Mouse (Mus musculus) adrenal gland, postnatal 36 days (tissue): Measurements from ENCODE around the gene R3hdm1. TPM values are rescaled to one million over a fixed set of nuclear protein-coding genes. Genes with fewer than 3 reads are reported as not detected.

ENCODE experiments used
- microRNA-seq: library from miRNA; unstranded; fragments of <30 nt; microRNA quantifications from one replicate; pipeline ENCODE4 v1.2.0, GENCODE M21; 2021
- total RNA-seq, 2 experiments: library from RNA; stranded (reverse); gene quantifications; 2 replicates each; pipeline ENCODE4 v1.2.3; 2021

Gene R3hdm1
- total RNA-seq, 2 experiments from 2014 or later: 72.0 to 75.2 TPM

Small RNA genes lying within 50 kb of the gene (microRNA-seq; reads per million reads assigned to microRNA genes)
- gene Mir128-1: 78.4 reads per million, percentile 49 among the genes with 10 or more reads in this experiment

Other genes with a start within 250 kb of the R3hdm1 start
- under 1 TPM; 0.13 to 0.33 TPM for gene Map3k19, start 248.3 kb upstream of the R3hdm1 start, total RNA-seq
- gene Rab3gap1, start 234.5 kb upstream of the R3hdm1 start, total RNA-seq: 10 to 100 TPM; 49.7 to 50.2 TPM
- gene Zranb3, start 254 bp upstream of the R3hdm1 start, total RNA-seq: 1 to 10 TPM; 4.3 to 4.6 TPM
- 10 to 100 TPM; 68.9 to 86.1 TPM for gene Ubxn4, start 140.7 kb downstream of the R3hdm1 start, total RNA-seq
- under 1 TPM in 1 of 2 experiments, not detected in 1; 0.20 TPM for gene Lct, start 225.0 kb downstream of the R3hdm1 start, total RNA-seq